9 mouse cellular contexts compared by ENCODE assay signal in the genomic region with DNA sequence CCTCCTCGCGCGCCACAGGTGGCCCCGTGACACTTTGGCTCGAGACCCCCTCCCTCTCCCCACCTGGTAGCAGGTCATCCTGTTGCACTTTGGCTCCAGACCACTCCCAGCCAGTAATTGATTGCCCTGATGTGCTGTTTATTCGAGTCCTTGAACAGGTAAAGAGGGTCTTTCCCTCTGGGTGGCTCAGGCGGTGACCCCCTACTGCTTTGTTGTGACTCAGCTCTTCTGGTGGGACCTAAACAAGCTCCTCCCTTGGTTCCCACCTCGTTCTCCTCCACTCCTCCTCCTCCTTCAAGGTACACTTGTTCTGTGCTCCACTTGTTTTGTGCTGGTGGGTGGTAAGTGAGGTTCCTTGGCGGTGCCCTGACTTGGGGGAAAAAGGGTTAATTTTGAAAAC. TPM values are rescaled to one million over a fixed set of nuclear protein-coding genes. Genes with fewer than 3 reads are reported as not detected.
A peak's percentile ranks its signal among the peaks of the same experiment; 100 is the strongest.
DNase-seq lines count a peak whose midpoint lies in the region; ATAC-seq lines count a peak whose summit lies in the region.
"Had no signal": no experiment of that assay in that cellular context is flagged by ENCODE, and none has a peak within 500 bp of the region (broad histone marks: within the 10 kb centered on the region; RNA-seq: fewer than 3 reads in every experiment).

No protein-coding gene starts in this region.

- peak overlapping the region; percentile 69; the same call in 1 of the 2 replicates for H3K4me3 ChIP-seq in liver, embryonic 11.5 days (ENCODE audit: low read depth, low read length)
- peak overlapping the region; percentile 12; the same call in 1 of the 2 replicates for H3K4me3 ChIP-seq in embryonic facial prominence, embryonic 11.5 days (ENCODE audit: low read depth, low read length)
- H3K4me3 ChIP-seq in hindbrain, embryonic 16.5 days (ENCODE audit: low read length): no peak overlapping the region

- H3K4me2 ChIP-seq in liver, embryonic 11.5 days: peak overlapping the region; percentile 64
- H3K4me2 ChIP-seq in embryonic facial prominence, embryonic 11.5 days (ENCODE audit: low read depth, low read length): peak overlapping the region; percentile 80; the same call in 1 of the 2 replicates
- peak overlapping the region; percentile 87 for H3K4me2 ChIP-seq in hindbrain, embryonic 16.5 days (ENCODE audit: low read length)

- DNase-seq in liver, embryonic 11.5 days (ENCODE audit: low spot score): no peak
- DNase-seq in liver: no peak
- DNase-seq in embryonic facial prominence, embryonic 11.5 days (ENCODE audit: low spot score): no peak
- peak; percentile 4 for DNase-seq in naive thymus-derived CD4-positive, alpha-beta T cell, adult 2 months (ENCODE audit: low read depth)
- no peak for DNase-seq in ovary, adult 18-20 months (ENCODE audit: low spot score)
- no peak for DNase-seq in layer of hippocampus, adult 18-20 months (ENCODE audit: low spot score in 2 of 2)
- no peak for DNase-seq in right cerebral cortex, postnatal 14 days
- DNase-seq: adrenal gland, postnatal 36 days had no signal

- no peaks in the 10 kb centered on the region for H3K36me3 ChIP-seq in liver, embryonic 11.5 days (ENCODE audit: control insufficient read depth, insufficient read depth, low read length)
- H3K36me3 ChIP-seq in embryonic facial prominence, embryonic 11.5 days (replicated peaks; ENCODE audit: control insufficient read depth, insufficient read depth, low read depth, low read length): no peaks in the 10 kb centered on the region
- no peaks in the 10 kb centered on the region for H3K36me3 ChIP-seq in hindbrain, embryonic 16.5 days (ENCODE audit: control insufficient read depth, insufficient read depth, low read length)

- WGBS in liver, embryonic 11.5 days: 33% methylated on average over 8 of the region's 9 CpGs
- WGBS in embryonic facial prominence, embryonic 11.5 days: 30% methylated on average over 9 of the region's 9 CpGs
- 47% methylated on average over 9 of the region's 9 CpGs for WGBS in hindbrain, embryonic 16.5 days

- no peak overlapping the region for H3K27ac ChIP-seq in liver, embryonic 11.5 days (ENCODE audit: low read depth, low read length)
- H3K27ac ChIP-seq in embryonic facial prominence, embryonic 11.5 days (replicated peaks; ENCODE audit: low read depth, low read length): no peak overlapping the region
- H3K27ac ChIP-seq in hindbrain, embryonic 16.5 days (ENCODE audit: low read depth, low read length): no peak overlapping the region

- H3K4me1 ChIP-seq in liver, embryonic 11.5 days (replicated peaks; ENCODE audit: control insufficient read depth, insufficient read depth, low read length): no peaks in the 10 kb centered on the region; the same call in none of the 2 replicates
- H3K4me1 ChIP-seq in embryonic facial prominence, embryonic 11.5 days (ENCODE audit: control insufficient read depth, insufficient read depth, low read length): no peaks in the 10 kb centered on the region
- H3K4me1 ChIP-seq in hindbrain, embryonic 16.5 days (ENCODE audit: control insufficient read depth, insufficient read depth, low read depth, low read length): no peaks in the 10 kb centered on the region

- H3K9me3 ChIP-seq in liver, embryonic 11.5 days (ENCODE audit: control insufficient read depth, low read length): no peaks in the 10 kb centered on the region
- H3K9me3 ChIP-seq in embryonic facial prominence, embryonic 11.5 days (replicated peaks; ENCODE audit: control insufficient read depth, low read length): no peaks in the 10 kb centered on the region
- no peaks in the 10 kb centered on the region for H3K9me3 ChIP-seq in hindbrain, embryonic 16.5 days (ENCODE audit: control insufficient read depth, low read length)

- no peak for ATAC-seq in liver, embryonic 11.5 days (replicated peaks; ENCODE audit: low FRiP score)
- ATAC-seq in embryonic facial prominence, embryonic 11.5 days (replicated peaks; ENCODE audit: insufficient number of reproducible peaks, low FRiP score, low TSS enrichment, low read depth): no peak
- ATAC-seq in hindbrain, embryonic 16.5 days: no peak

- H3K27me3 ChIP-seq in liver, embryonic 11.5 days (replicated peaks; ENCODE audit: control insufficient read depth, insufficient read depth, low read length): no peaks in the 10 kb centered on the region; the same call in 1 of the 2 replicates
- H3K27me3 ChIP-seq in embryonic facial prominence, embryonic 11.5 days (ENCODE audit: control insufficient read depth, insufficient read depth, low read length): no peaks in the 10 kb centered on the region
- H3K27me3 ChIP-seq in hindbrain, embryonic 16.5 days (replicated peaks; ENCODE audit: control insufficient read depth, insufficient read depth, low read length): no peaks in the 10 kb centered on the region

- no peak overlapping the region for H3K9ac ChIP-seq in liver, embryonic 11.5 days (ENCODE audit: low read depth, low read length)
- no peak overlapping the region for H3K9ac ChIP-seq in embryonic facial prominence, embryonic 11.5 days (replicated peaks; ENCODE audit: low read length)
- H3K9ac ChIP-seq in hindbrain, embryonic 16.5 days (ENCODE audit: low read depth, low read length): no peak overlapping the region

RNA-seq across cellular contexts. Expression of gene Alg13, which starts 1.8 kb away (rescaled TPM):
- polyA plus RNA-seq in liver, embryonic 11.5 days (2014; fragmentation: Nextera tagmentation; extraction: Ambion mirVana): 21.8 and 24.0 TPM in 2 replicates
- polyA plus RNA-seq in embryonic facial prominence, embryonic 11.5 days (2014; fragmentation: Nextera tagmentation; extraction: Ambion mirVana): 28.8 and 29.4 TPM in 2 replicates
- polyA plus RNA-seq in hindbrain, embryonic 16.5 days (2015; fragmentation: Nextera tagmentation; extraction: Ambion mirVana): 11.2 and 13.9 TPM in 2 replicates
- total RNA-seq in layer of hippocampus, adult 18-20 months (2021): 1 to 10 TPM; 8.4 to 8.8 TPM
